Mouse (Mus musculus): ENCODE data around the gene Abhd6.
"Not testable (repeated sequence)": the region's sequence is repeated elsewhere in the genome, so short reads cannot be mapped to it uniquely, and the experiment has no call there.

The Abhd6 gene

GRCm38 (mm10) chr14:7997255-7997696 is 5.4 kb upstream of the Abhd6 start:
- in situ Hi-C loops (cut with MboI, MseI), result loop anchor here (10.0 kb wide), 1 partner anchor 182 kb away; the partner anchor contains the start of gene Flnb

DNA sequence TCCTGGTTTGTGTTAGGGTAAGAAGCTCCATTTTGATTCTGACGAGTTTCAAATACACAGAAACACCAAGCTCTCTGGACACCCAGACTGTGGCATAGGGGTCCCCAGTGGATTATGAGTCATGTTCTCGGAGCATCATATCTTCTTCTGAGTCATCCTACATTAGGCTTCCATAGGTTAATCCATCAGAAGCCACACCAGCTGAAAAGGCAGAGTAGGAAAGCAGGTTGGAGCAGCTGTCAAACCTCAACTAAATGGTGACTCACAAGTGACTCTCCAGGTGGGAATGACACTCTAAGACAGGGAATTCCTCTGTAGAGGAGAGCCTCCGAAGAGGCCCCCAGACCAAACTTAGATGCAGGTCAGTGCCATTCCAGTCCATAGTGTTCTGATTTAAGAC is 3.7 kb upstream of the Abhd6 start:
- in situ Hi-C loops (cut with MboI, MseI), result loop anchor here (10.0 kb wide), 1 partner anchor 184 kb away; the partner anchor contains the start of gene Flnb

- in situ Hi-C loops (cut with MboI, MseI), result loop anchor here (10.0 kb wide), 1 partner anchor 185 kb away; the partner anchor contains the start of gene Flnb
These were observed 3.3 kb upstream of the Abhd6 start for GRCm38 (mm10) chr14:7999435-7999834.

- in situ Hi-C loops (cut with MboI, MseI), result loop anchor here (5.0 kb wide), 1 partner anchor 33 kb away; no protein-coding TSS in a partner anchor
These were observed 2.5 kb upstream of the Abhd6 start for GRCm38 (mm10) chr14:8000247-8000646.

- in situ Hi-C loops (cut with MboI, MseI), result loop anchor here (5.0 kb wide), 1 partner anchor 34 kb away; no protein-coding TSS in a partner anchor
These were observed 1.6 kb upstream of the Abhd6 start for GRCm38 (mm10) chr14:8000831-8001685.

- in situ Hi-C loops (cut with MboI, MseI), result loop anchor here (5.0 kb wide), 1 partner anchor 36 kb away; no protein-coding TSS in a partner anchor
These were observed 480 bp downstream of the Abhd6 start for GRCm38 (mm10) chr14:8003093-8003670.

DNA sequence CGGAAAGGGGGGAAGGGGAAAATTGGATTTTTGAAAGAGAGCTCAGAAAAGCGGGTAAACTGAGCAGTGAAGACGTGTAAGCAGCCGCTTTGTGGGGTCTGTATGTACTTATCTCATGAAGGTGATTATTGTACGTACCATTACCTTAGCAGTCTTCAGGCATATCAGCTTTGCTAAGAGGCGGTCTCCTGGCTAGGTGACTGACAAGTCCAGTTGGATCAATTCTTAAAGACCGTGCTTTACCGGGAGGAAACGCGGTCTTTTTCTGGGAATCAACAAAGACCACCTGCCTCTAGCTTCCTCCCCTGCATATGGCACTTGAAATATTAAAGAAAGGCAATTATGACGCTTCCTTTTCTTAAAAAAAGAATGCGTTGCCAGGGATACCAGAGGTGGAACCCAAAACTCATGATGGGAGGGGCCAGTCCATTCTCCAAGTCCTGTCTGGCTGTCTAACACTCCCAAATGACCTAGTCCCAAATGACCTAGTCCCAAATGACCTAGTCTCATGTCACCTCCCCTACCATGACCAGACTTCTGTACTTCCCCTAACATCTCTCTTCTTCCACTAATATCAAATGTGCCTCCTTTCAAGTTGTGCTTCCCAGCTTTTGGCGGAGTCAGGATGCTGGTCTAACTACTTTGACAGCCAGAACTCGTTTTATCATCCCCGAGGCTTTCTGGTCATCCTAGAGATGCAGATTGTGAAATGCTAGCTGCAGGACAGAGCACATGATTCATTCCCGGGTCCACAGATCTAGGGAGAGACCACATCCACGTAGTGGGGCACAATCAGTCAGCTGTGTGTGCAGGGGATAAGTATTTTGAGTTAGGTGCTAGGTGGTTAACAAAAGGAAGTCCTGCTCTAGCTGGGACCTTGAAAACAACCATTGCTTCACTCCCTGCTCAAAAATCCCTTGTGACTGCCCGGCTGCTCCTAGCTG is 1.3 kb downstream of the Abhd6 start:
- in situ Hi-C loops (cut with MboI, MseI), result loop anchor here (5.0 kb wide), 1 partner anchor 37 kb away; no protein-coding TSS in a partner anchor

- in situ Hi-C loops (cut with MboI, MseI), result not testable (repeated sequence)
These were observed 3.4 kb downstream of the Abhd6 start for GRCm38 (mm10) chr14:8006061-8006460.

DNA sequence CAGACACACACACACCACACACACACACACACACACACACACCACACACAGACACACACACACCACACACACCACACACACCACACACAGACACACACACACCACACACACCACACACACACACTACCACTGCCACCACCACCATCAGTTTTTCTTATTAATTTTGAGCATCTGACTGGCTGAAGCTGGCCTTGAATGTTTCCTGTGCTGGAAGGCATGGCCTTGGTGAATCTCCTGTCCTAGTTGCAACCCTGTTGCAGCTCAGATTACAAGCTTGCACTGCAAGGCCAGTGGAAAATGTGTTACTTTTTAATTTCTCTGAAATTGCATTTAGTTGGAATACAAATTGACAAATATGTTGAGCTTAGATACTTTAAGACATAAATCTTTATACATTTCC is 4.4 kb downstream of the Abhd6 start:
- in situ Hi-C loops (cut with MboI, MseI), result no loop called here

- in situ Hi-C loops (cut with MboI, MseI), result no loop called here
These were observed 4.8 kb downstream of the Abhd6 start for GRCm38 (mm10) chr14:8007486-8007885.

DNA sequence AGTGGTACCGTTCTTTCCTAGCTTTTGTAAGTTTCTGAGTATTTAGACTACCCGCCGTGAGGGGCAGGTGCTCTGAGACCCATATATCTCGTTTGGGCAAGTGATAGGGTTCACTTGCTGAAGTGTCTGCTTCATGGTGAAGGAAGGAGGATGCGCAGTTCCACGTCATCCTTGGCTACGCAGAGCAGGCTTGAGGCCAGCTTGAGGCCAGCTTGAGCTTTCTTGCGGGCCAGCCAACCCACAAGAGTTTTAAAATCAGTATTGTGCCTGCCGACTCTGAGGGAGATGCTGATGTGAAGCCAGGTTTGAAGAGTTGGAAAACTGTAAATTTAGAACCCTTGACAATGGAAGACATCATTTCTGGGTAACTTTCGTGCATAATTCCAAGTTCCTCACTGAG is 5.2 kb downstream of the Abhd6 start:
- in situ Hi-C loops (cut with MboI, MseI), result no loop called here

DNA sequence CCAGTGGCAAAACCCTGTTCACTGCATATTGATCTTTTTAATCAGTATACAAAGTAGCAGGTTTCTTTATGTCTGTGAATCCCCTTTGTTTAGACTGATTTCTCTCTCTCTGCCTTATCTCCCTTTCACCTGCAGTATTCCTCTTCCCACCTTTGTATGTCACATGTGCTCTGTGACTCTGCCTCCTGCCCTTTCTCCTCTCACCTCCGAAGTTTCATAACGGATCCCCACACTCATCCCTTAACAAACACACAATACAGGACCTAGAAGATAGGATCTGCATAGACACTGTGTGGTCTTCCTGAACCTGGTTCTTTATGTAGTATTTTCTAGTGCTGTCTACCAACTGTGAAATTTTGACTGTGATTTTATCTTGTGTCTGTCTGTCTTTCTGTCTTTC is 8.6 kb downstream of the Abhd6 start:
- in situ Hi-C loops (cut with MboI, MseI), result no loop called here

DNA sequence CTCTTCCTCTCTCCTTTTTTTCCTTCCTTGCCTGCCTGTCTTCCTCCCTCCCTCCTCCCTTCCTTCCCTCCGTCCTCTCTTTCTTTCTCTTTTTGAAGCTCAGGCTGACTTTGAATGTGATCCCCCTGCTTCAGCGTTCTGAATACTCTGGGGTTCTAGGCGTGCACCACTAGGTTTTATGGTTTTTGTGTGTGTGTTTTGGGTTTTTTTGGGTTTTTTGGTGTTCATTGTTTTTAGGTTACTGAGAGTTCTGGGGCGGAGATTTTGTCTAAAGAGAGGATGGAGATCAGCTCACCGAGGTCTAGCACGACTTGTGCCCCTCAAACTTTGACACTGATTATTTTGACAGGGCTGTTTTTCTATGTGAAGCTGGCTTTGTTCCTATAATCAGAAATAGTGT is 9.2 kb downstream of the Abhd6 start:
- in situ Hi-C loops (cut with MboI, MseI), result no loop called here

- in situ Hi-C loops (cut with MboI, MseI), result no loop called here
These were observed 13.1 kb downstream of the Abhd6 start for GRCm38 (mm10) chr14:8015756-8016155.

GRCm38 (mm10) chr14:8016276-8016675 is 13.6 kb downstream of the Abhd6 start:
- in situ Hi-C loops (cut with MboI, MseI), result no loop called here

- in situ Hi-C loops (cut with MboI, MseI), result no loop called here
These were observed 14.2 kb downstream of the Abhd6 start for GRCm38 (mm10) chr14:8016951-8017350.

DNA sequence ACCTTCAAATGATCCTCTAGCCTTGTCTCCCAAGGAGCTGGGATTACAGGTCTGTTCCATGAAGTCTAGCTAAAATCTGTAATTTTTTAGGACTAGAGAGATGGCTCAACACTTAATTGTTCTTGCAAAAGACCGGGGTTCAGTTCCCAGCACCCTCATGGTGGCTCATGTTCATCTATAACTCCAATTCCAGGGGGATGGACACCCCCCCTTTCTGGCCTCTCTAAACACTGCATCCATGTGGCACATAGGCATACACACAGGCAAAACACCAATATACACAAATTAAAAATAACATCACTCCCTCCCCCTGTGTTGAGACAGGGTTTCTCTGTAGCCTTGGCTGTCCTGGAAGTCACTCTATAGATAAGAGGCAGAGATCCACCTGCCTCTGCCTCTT is 17.3 kb downstream of the Abhd6 start:
- in situ Hi-C loops (cut with MboI, MseI), result no loop called here

- in situ Hi-C loops (cut with MboI, MseI), result no loop called here
These were observed 17.8 kb downstream of the Abhd6 start for GRCm38 (mm10) chr14:8020546-8020945.

DNA sequence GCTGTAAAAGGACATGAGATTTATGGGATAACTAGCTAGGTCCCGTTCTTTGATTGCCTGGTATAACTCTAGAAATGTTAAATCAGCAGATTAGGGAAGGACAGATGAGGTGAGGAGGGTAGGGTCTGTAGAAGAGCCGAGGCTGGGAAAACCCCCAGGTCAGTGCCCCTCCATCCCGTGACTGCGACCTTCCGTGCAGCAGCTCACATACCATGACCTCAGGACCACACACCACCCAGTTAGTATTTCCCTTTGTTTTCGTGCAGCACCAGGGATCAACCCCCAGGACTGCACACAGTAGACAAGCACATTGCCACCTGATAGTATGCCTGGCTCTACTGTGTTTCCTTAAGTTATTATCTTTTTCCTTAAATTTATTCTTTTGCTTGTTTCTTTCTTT is 21.8 kb downstream of the Abhd6 start:
- in situ Hi-C loops (cut with MboI, MseI), result no loop called here

DNA sequence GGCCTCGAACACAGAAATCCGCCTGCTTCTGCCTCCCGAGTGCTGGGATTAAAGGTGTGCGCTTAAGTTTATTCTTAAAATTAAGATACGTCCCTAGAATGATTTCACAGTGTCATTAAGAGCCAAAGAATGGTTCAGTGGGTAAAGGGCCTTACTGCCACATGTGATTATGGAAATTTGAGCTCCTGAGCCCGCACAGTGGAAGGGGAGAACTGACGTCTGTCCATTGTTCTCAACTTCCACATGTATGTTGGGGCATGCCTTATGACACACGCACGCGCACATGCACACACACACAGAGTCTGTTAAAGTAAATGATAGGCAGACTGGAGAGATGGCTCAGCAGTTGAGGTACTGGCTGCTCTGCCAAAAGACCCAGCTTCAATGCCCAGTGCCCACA is 22.2 kb downstream of the Abhd6 start:
- in situ Hi-C loops (cut with MboI, MseI), result no loop called here

GRCm38 (mm10) chr14:8026769-8027531 is 24.2 kb downstream of the Abhd6 start:
- in situ Hi-C loops (cut with MboI, MseI), result no loop called here

Data from T-helper 1 cell (primary cell).